Mouse (Mus musculus): ENCODE results near the gene Hoxc10.

Hoxc10 gene

GRCm38 (mm10) chr15:102969296-102969695 is 2.7 kb downstream of the Hoxc10 start:
- Histone ChIP-seq H3K4me1 (replicated peaks; ENCODE audit: low read depth, low read length) (peaks cover 42% of the 10 kb centered on the region), H3K36me3 (ENCODE audit: insufficient read depth, low read length) (no peaks in the 10 kb centered on the region), H3K9me3 (ENCODE audit: low read length) (peaks cover 13% of the 10 kb centered on the region; the same call in 1 of the 2 replicates), H3K4me3 (replicated peaks; ENCODE audit: low read length) (no peak overlapping the region), H3K27me3 (ENCODE audit: insufficient read depth, low read length) (peaks cover 97% of the 10 kb centered on the region)
- no peak for TF ChIP-seq POU5F1 (IDR thresholded peaks at IDR 0.05; ENCODE audit: borderline replicate concordance, low read length)
- TF ChIP-seq CTCF (conservative IDR thresholded peaks at IDR 0.05; ENCODE audit: low read length) = no peak
- no peak for TF ChIP-seq NANOG (IDR thresholded peaks at IDR 0.05; ENCODE audit: borderline replicate concordance, low read length)

GRCm38 (mm10) chr15:102970740-102971139 is 4.1 kb downstream of the Hoxc10 start:
- H3K9me3 ChIP-seq (ENCODE audit: low read length) = peaks cover 13% of the 10 kb centered on the region; the same call in 1 of the 2 replicates
- peaks cover 38% of the 10 kb centered on the region for H3K4me1 ChIP-seq (replicated peaks; ENCODE audit: low read depth, low read length)
- peak; percentile 13; the same call in 1 of the 2 replicates for TF ChIP-seq CTCF (conservative IDR thresholded peaks at IDR 0.05; ENCODE audit: low read length)
- TF ChIP-seq NANOG (IDR thresholded peaks at IDR 0.05; ENCODE audit: borderline replicate concordance, low read length) = no peak
- no peak for TF ChIP-seq POU5F1 (IDR thresholded peaks at IDR 0.05; ENCODE audit: borderline replicate concordance, low read length)
- no peak overlapping the region for H3K4me3 ChIP-seq (replicated peaks; ENCODE audit: low read length)
- peaks cover 96% of the 10 kb centered on the region for H3K27me3 ChIP-seq (ENCODE audit: insufficient read depth, low read length)
- H3K36me3 ChIP-seq (ENCODE audit: insufficient read depth, low read length) = no peaks in the 10 kb centered on the region

- Histone ChIP-seq H3K4me3 (replicated peaks; ENCODE audit: low read length) (no peak overlapping the region), H3K4me1 (replicated peaks; ENCODE audit: low read depth, low read length) (peaks cover 37% of the 10 kb centered on the region), H3K9me3 (ENCODE audit: low read length) (peaks cover 13% of the 10 kb centered on the region; the same call in 1 of the 2 replicates), H3K36me3 (ENCODE audit: insufficient read depth, low read length) (no peaks in the 10 kb centered on the region), H3K27me3 (ENCODE audit: insufficient read depth, low read length) (peaks cover 97% of the 10 kb centered on the region)
- TF ChIP-seq NANOG (IDR thresholded peaks at IDR 0.05; ENCODE audit: borderline replicate concordance, low read length) (no peak), CTCF (conservative IDR thresholded peaks at IDR 0.05; ENCODE audit: low read length) (no peak), POU5F1 (IDR thresholded peaks at IDR 0.05; ENCODE audit: borderline replicate concordance, low read length) (no peak)
These were observed 5.7 kb downstream of the Hoxc10 start for GRCm38 (mm10) chr15:102972254-102972653.

- H3K4me3 ChIP-seq (replicated peaks; ENCODE audit: low read length) = no peak overlapping the region
- H3K4me1 ChIP-seq (replicated peaks; ENCODE audit: low read depth, low read length) = peaks cover 37% of the 10 kb centered on the region
- no peak for TF ChIP-seq POU5F1 (IDR thresholded peaks at IDR 0.05; ENCODE audit: borderline replicate concordance, low read length)
- no peaks in the 10 kb centered on the region for H3K36me3 ChIP-seq (ENCODE audit: insufficient read depth, low read length)
- peaks cover 97% of the 10 kb centered on the region for H3K27me3 ChIP-seq (ENCODE audit: insufficient read depth, low read length)
- peaks cover 13% of the 10 kb centered on the region; the same call in 1 of the 2 replicates for H3K9me3 ChIP-seq (ENCODE audit: low read length)
These were observed 6.2 kb downstream of the Hoxc10 start for GRCm38 (mm10) chr15:102972753-102973152.

GRCm38 (mm10) chr15:102975034-102975433 is 8.4 kb downstream of the Hoxc10 start:
- Histone ChIP-seq H3K4me3 (replicated peaks; ENCODE audit: low read length) (no peak overlapping the region), H3K36me3 (ENCODE audit: insufficient read depth, low read length) (no peaks in the 10 kb centered on the region), H3K4me1 (replicated peaks; ENCODE audit: low read depth, low read length) (peaks cover 35% of the 10 kb centered on the region), H3K9me3 (ENCODE audit: low read length) (peaks cover 13% of the 10 kb centered on the region; the same call in 1 of the 2 replicates), H3K27me3 (ENCODE audit: insufficient read depth, low read length) (peaks cover 99% of the 10 kb centered on the region)
- TF ChIP-seq CTCF (conservative IDR thresholded peaks at IDR 0.05; ENCODE audit: low read length) (no peak), NANOG (IDR thresholded peaks at IDR 0.05; ENCODE audit: borderline replicate concordance, low read length) (no peak), POU5F1 (IDR thresholded peaks at IDR 0.05; ENCODE audit: borderline replicate concordance, low read length) (no peak)

DNA sequence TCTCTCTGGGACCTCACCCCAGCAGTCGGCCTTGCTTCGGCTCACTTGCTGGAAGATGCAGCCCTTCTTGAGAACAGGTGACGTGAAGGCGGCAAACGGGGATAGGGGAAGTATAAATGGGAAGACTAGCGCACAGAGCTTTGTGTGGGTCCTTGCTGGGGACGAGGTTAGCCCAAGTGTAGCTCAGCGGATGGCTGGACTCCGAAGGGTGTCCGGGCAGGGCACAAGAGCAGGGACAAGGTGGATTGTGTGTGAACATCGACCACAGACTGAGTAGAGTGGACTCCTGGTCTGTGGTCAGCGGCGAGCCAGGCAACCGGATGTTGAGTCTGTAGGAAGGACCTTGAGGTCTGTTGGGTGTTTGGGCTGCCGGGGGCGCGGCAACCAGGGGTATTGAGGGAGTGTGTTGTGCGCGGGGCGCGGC is 9.1 kb downstream of the Hoxc10 start:
- Histone ChIP-seq H3K27me3 (ENCODE audit: insufficient read depth, low read length) (peaks cover 99% of the 10 kb centered on the region), H3K4me3 (replicated peaks; ENCODE audit: low read length) (peak overlapping the region; percentile 37; the same call in 1 of the 2 replicates), H3K36me3 (ENCODE audit: insufficient read depth, low read length) (no peaks in the 10 kb centered on the region), H3K9me3 (ENCODE audit: low read length) (peaks cover 13% of the 10 kb centered on the region; the same call in 1 of the 2 replicates), H3K4me1 (replicated peaks; ENCODE audit: low read depth, low read length) (peaks cover 36% of the 10 kb centered on the region)
- TF ChIP-seq POU5F1 (IDR thresholded peaks at IDR 0.05; ENCODE audit: borderline replicate concordance, low read length) (no peak), CTCF (conservative IDR thresholded peaks at IDR 0.05; ENCODE audit: low read length) (no peak), NANOG (IDR thresholded peaks at IDR 0.05; ENCODE audit: borderline replicate concordance, low read length) (no peak)

GRCm38 (mm10) chr15:102976171-102976570 is 9.6 kb downstream of the Hoxc10 start, which contains the start of gene Hoxc9:
TSS of gene Hoxc9 (plus strand) at chr15:102976439.
- Histone ChIP-seq H3K4me1 (replicated peaks; ENCODE audit: low read depth, low read length) (peaks cover 41% of the 10 kb centered on the region), H3K4me3 (replicated peaks; ENCODE audit: low read length) (peak within 1 kb of the TSS; percentile 37; the same call in 1 of the 2 replicates), H3K36me3 (ENCODE audit: insufficient read depth, low read length) (no peaks in the 10 kb centered on the region), H3K9me3 (ENCODE audit: low read length) (peaks cover 13% of the 10 kb centered on the region; the same call in 1 of the 2 replicates), H3K27me3 (ENCODE audit: insufficient read depth, low read length) (peaks cover 99% of the 10 kb centered on the region)
- TF ChIP-seq CTCF (conservative IDR thresholded peaks at IDR 0.05; ENCODE audit: low read length) (no peak), POU5F1 (IDR thresholded peaks at IDR 0.05; ENCODE audit: borderline replicate concordance, low read length) (no peak), NANOG (IDR thresholded peaks at IDR 0.05; ENCODE audit: borderline replicate concordance, low read length) (no peak)

GRCm38 (mm10) chr15:102976631-102977422 is 10.2 kb downstream of the Hoxc10 start:
- Histone ChIP-seq H3K36me3 (ENCODE audit: insufficient read depth, low read length) (no peaks in the 10 kb centered on the region), H3K9me3 (ENCODE audit: low read length) (peaks cover 13% of the 10 kb centered on the region; the same call in 1 of the 2 replicates), H3K4me1 (replicated peaks; ENCODE audit: low read depth, low read length) (peaks cover 46% of the 10 kb centered on the region), H3K4me3 (replicated peaks; ENCODE audit: low read length) (peak overlapping the region; percentile 29; the same call in 1 of the 2 replicates), H3K27me3 (ENCODE audit: insufficient read depth, low read length) (peaks cover 99% of the 10 kb centered on the region)
- TF ChIP-seq NANOG (IDR thresholded peaks at IDR 0.05; ENCODE audit: borderline replicate concordance, low read length) (no peak), POU5F1 (IDR thresholded peaks at IDR 0.05; ENCODE audit: borderline replicate concordance, low read length) (no peak), CTCF (conservative IDR thresholded peaks at IDR 0.05; ENCODE audit: low read length) (no peak)
